Mouse (Mus musculus) layer of hippocampus, postnatal 36 days (tissue): ENCODE measurements around the gene Pth2. TPM values are rescaled to one million over a fixed set of nuclear protein-coding genes. Genes with fewer than 3 reads are reported as not detected.

Experiments
- DNase-seq, 2 experiments: peaks; one replicate each; pipeline ENCODE4 v3.0.0; 2022
- total RNA-seq, 2 experiments: library from RNA; stranded (reverse); gene quantifications; 2 replicates each; pipeline ENCODE4 v1.2.3; 2021

Gene Pth2
- total RNA-seq, 2 experiments from 2014 or later = not detected

- DNase-seq = no peak
Observed at GRCm38 (mm10) chr7:45174567-45175280, 6.1 kb upstream of the Pth2 start.

- DNase-seq = no peak
Observed at GRCm38 (mm10) chr7:45175398-45175797, 5.4 kb upstream of the Pth2 start.

GRCm38 (mm10) chr7:45175929-45176328, 4.9 kb upstream of the Pth2 start:
- DNase-seq = no peak

- DNase-seq = peak in 1 of 2 experiments; percentile 40
Observed at GRCm38 (mm10) chr7:45176356-45176755, 4.4 kb upstream of the Pth2 start.

GRCm38 (mm10) chr7:45178550-45178949, 2.2 kb upstream of the Pth2 start:
- no peak for DNase-seq

- no peak for DNase-seq
Observed at GRCm38 (mm10) chr7:45179469-45179868, 1.3 kb upstream of the Pth2 start, which contains the start of gene Gfy. TSS of gene Gfy (minus strand) at chr7:45179569.

- no peak for DNase-seq
Observed at GRCm38 (mm10) chr7:45181540-45181939, 745 bp downstream of the Pth2 start.

GRCm38 (mm10) chr7:45182199-45182601, 1.4 kb downstream of the Pth2 start:
- peak; percentile 84 to 85 for DNase-seq

GRCm38 (mm10) chr7:45182606-45183005, 1.8 kb downstream of the Pth2 start:
- no peak for DNase-seq

- no peak for DNase-seq
Observed at GRCm38 (mm10) chr7:45183672-45184071, 2.9 kb downstream of the Pth2 start.

- DNase-seq = no peak
Observed at GRCm38 (mm10) chr7:45185921-45186320, 5.1 kb downstream of the Pth2 start.

GRCm38 (mm10) chr7:45189600-45189999, 8.8 kb downstream of the Pth2 start:
- DNase-seq = no peak

- no peak for DNase-seq
Observed at GRCm38 (mm10) chr7:45190186-45190585, 9.4 kb downstream of the Pth2 start.

GRCm38 (mm10) chr7:45191161-45191560, 10.4 kb downstream of the Pth2 start:
- DNase-seq = no peak

- no peak for DNase-seq
Observed at GRCm38 (mm10) chr7:45191803-45192363, 11.1 kb downstream of the Pth2 start.

- no peak for DNase-seq
Observed at GRCm38 (mm10) chr7:45192585-45193310, 12.0 kb downstream of the Pth2 start.

GRCm38 (mm10) chr7:45193406-45193805, 12.6 kb downstream of the Pth2 start:
- no peak for DNase-seq

GRCm38 (mm10) chr7:45193871-45194785, 13.3 kb downstream of the Pth2 start:
- no peak for DNase-seq

- DNase-seq = no peak
Observed at GRCm38 (mm10) chr7:45195341-45196175, 14.8 kb downstream of the Pth2 start.

- no peak for DNase-seq
Observed at GRCm38 (mm10) chr7:45196176-45196535, 15.4 kb downstream of the Pth2 start.

GRCm38 (mm10) chr7:45196994-45197393, 16.2 kb downstream of the Pth2 start:
- no peak for DNase-seq

GRCm38 (mm10) chr7:45198435-45198834, 17.6 kb downstream of the Pth2 start:
- DNase-seq = peak; percentile 64 to 74
